Mouse (Mus musculus): ENCODE results near the gene Gpr132. TPM values are rescaled to one million over a fixed set of nuclear protein-coding genes. Genes with fewer than 3 reads are reported as not detected.

Gene Gpr132
- 0.01 TPM in 1 of 2 replicates, not detected in the other for polyA plus RNA-seq (2012)

DNA sequence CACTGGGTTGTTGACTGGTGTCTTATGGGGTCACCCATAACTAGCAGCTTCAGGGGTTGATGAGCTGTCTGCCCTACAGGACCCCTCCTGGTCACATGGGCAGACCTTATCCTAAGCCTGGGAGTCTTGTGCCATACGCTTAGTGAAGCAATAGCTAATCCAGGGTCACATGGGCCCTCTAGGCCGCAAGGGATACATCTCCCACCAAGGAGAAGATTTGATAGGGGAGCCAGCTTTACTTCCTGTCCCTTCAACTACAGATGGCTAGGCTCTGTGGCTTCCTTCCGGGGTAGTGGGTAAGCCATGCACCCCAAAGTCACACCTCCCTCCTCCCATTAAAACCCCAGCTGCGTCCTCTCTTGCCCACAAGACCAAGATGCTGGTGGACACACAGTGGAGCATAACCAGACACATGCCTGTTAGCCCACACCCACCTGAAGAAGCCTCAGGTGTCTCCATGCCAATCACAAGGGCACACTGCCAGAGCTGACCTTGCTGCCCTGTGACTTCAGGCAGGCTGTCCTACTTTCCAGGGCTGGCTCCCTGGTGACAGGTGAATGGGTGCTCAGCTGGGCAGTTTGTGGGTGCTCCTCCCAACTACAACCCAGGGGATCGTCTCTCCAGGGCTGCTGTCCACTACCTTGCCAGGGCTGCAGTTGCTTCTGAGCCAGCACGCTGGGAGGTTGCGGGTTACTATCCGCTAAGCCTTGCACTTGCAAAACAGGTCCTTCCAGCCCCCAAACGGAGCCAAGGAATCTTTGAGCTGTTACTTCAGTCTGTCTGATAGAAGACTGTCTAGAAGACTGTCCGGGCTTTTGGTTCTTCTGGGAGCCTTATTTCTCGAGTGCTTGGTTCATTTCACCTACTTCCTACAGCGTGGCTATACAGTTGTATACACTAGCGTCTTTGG is at the start of gene Gpr132:
Gene Gpr132 (minus strand): TSS at position 51 of the 910 bp plus-strand sequence.
- no peaks in the 10 kb centered on the region for H3K36me3 ChIP-seq (ENCODE audit: control insufficient read depth)
- no peaks in the 10 kb centered on the region; the same call in 1 of the 2 replicates for H3K4me1 ChIP-seq (ENCODE audit: control insufficient read depth)
- H3K9me3 ChIP-seq (ENCODE audit: control insufficient read depth, low read length) = no peaks in the 10 kb centered on the region
- no peak for TF ChIP-seq TAL1 (IDR thresholded peaks at IDR 0.05; ENCODE audit: low read length)
- TF ChIP-seq GATA1 (IDR thresholded peaks at IDR 0.05; ENCODE audit: low read length) = no peak
- H3K4me3 ChIP-seq (replicated peaks) = no peak within 1 kb of the TSS
- peaks cover 26% of the 10 kb centered on the region for H3K27me3 ChIP-seq (ENCODE audit: control insufficient read depth)

DNA sequence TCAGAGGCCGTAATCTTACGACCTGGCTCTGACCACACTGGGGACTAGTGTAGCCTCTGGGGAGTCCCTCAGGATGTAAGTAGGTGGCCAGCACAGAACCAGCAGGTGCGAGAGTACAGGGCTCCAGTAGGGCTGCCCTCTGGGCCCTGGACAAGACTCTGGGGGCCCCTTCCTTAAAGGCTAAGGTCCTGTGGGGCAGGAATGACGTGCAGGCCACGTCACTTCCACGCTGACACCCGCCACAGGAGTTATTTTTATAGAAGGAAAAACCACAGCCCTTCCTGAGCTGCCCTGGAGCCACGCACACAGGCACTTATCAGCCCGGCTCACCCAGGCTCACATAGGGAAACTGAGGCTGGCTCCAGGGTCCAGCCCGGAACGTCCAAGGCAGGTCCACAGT is 49.5 kb upstream of the Gpr132 start:
- Histone ChIP-seq H3K27me3 (ENCODE audit: control insufficient read depth) (no peaks in the 10 kb centered on the region), H3K36me3 (ENCODE audit: control insufficient read depth) (no peaks in the 10 kb centered on the region), H3K4me1 (ENCODE audit: control insufficient read depth) (peaks cover 2% of the 10 kb centered on the region; the same call in 1 of the 2 replicates), H3K4me3 (replicated peaks) (no peak overlapping the region), H3K9me3 (ENCODE audit: control insufficient read depth, low read length) (no peaks in the 10 kb centered on the region)
- TF ChIP-seq GATA1 (IDR thresholded peaks at IDR 0.05; ENCODE audit: low read length) = no peak
- TF ChIP-seq TAL1 (IDR thresholded peaks at IDR 0.05; ENCODE audit: low read length) = no peak

DNA sequence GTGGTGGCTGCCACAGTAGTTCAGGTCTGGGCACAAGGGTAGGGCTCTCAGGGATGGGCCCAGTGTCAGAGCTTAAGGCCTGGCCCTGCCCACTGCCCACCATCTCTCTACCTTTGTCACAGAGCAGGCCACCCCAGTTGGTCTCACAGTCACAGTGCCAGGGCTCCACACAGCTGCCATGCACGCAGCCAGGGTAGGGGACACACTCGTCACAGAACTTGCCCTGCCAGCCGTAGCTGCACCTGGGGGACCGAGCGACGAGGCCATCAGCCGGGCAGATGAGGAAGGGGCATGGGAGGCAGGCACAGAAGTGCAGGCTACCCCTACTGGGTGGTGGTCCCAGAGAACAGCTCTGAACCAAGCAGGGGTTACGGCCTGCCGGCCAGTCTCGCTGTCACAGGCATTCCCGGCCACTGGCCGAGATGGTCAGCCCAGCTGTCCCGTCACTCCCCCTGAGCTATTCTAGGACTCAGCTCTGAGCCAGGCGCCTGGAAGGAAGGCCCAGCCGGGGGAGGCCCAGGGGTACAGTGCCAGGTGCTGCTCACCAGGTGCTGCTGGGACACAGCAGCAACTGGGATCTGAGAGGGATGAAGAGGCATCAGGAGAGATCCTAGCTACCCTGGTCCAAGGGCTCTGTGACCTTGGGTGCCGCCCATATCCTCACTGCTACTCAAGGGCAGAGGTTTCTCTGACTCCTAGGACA is 48.8 kb upstream of the Gpr132 start:
- Histone ChIP-seq H3K4me1 (ENCODE audit: control insufficient read depth) (peaks cover 2% of the 10 kb centered on the region; the same call in 1 of the 2 replicates), H3K9me3 (ENCODE audit: control insufficient read depth, low read length) (no peaks in the 10 kb centered on the region), H3K4me3 (replicated peaks) (no peak overlapping the region), H3K27me3 (ENCODE audit: control insufficient read depth) (no peaks in the 10 kb centered on the region), H3K36me3 (ENCODE audit: control insufficient read depth) (no peaks in the 10 kb centered on the region)
- TF ChIP-seq GATA1 (IDR thresholded peaks at IDR 0.05; ENCODE audit: low read length) = no peak
- no peak for TF ChIP-seq TAL1 (IDR thresholded peaks at IDR 0.05; ENCODE audit: low read length)

DNA sequence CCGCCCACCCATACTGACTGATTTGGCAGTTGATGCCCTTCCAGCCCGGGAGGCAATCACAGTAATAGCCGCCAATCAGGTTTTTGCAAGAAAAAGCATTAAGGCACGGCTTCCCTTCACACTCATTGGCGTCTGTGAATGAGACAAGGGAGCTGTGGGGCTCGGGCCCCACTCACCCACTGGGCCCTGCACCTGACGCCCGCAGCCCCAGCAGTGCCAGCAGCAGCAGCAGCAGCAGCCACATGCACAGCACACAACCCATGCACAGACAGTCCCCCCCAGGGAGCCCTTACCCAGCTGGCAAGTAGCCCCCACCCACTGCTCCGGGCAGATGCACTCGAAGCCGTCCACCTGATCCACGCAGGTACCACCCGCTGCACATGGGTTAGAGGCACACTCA is 47.6 kb upstream of the Gpr132 start:
- H3K27me3 ChIP-seq (ENCODE audit: control insufficient read depth) = no peaks in the 10 kb centered on the region
- TF ChIP-seq GATA1 (IDR thresholded peaks at IDR 0.05; ENCODE audit: low read length) = no peak
- H3K9me3 ChIP-seq (ENCODE audit: control insufficient read depth, low read length) = no peaks in the 10 kb centered on the region
- no peaks in the 10 kb centered on the region for H3K36me3 ChIP-seq (ENCODE audit: control insufficient read depth)
- no peak overlapping the region for H3K4me3 ChIP-seq (replicated peaks)
- H3K4me1 ChIP-seq (ENCODE audit: control insufficient read depth) = peaks cover 2% of the 10 kb centered on the region; the same call in 1 of the 2 replicates

DNA sequence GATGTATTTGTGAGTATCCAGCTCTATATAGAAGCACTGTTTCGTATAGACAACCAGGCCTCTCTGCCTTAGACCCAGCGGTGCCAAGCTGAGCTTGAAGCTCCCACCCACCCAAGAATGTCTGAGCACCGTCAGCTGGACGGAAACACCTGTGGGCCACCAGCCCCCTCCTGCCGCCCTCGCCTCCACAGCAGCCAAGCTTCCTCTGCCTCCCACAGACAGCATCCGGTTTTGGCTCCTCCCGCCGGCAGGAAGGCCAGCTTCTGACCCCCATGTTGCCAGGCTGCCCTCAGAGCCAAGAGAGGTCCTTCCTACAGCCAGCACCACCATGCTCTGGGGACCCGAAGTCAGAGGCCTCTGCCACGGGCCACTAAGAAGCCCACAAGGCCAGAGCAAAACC is 46.5 kb upstream of the Gpr132 start:
- Histone ChIP-seq H3K4me1 (ENCODE audit: control insufficient read depth) (peaks cover 4% of the 10 kb centered on the region; the same call in 1 of the 2 replicates), H3K4me3 (replicated peaks) (no peak overlapping the region), H3K36me3 (ENCODE audit: control insufficient read depth) (no peaks in the 10 kb centered on the region), H3K27me3 (ENCODE audit: control insufficient read depth) (no peaks in the 10 kb centered on the region), H3K9me3 (ENCODE audit: control insufficient read depth, low read length) (no peaks in the 10 kb centered on the region)
- no peak for TF ChIP-seq GATA1 (IDR thresholded peaks at IDR 0.05; ENCODE audit: low read length)
- no peak for TF ChIP-seq TAL1 (IDR thresholded peaks at IDR 0.05; ENCODE audit: low read length)

DNA sequence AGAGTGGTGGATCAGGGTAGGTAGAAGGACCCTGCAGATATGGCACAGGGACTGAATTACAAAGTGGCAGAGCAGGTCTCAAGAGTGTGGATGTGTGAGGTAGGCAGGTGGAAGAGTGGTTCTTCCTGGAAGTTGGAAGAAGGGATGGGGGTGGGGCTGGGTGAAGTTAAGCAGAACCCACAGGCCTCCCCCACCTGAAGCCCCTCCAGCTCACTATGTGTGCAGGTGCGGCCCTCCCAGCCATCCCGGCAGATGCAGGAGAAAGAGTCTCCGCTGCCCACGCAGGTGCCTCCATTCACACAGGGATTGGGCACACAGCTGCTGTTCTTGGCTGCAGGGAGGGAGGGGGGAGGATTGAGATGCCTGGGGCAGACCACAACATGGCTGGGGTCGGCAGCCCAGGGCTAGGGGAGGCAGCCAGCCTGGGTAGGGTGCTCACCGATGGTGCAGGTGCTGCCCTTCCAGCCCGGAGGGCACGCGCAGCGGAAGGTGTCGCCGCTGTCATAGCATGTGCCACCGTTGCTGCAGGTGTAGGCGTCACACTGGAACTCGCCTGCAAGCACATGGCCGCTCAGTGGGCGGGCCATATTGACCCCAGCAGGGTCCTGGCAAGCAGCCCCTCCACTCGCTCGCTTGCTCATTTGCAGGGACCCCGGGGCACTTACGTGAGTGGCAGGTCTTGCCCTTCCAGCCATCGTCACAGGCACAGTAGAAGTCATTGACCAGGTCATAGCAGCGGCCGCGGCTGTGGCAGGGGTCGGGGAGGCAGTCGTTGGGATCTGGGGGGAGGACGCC is 45.1 kb upstream of the Gpr132 start:
- TF ChIP-seq GATA1 (IDR thresholded peaks at IDR 0.05; ENCODE audit: low read length) (no peak), TAL1 (IDR thresholded peaks at IDR 0.05; ENCODE audit: low read length) (no peak)
- H3K27me3 ChIP-seq (ENCODE audit: control insufficient read depth) = no peaks in the 10 kb centered on the region
- no peaks in the 10 kb centered on the region for H3K9me3 ChIP-seq (ENCODE audit: control insufficient read depth, low read length)
- H3K4me3 ChIP-seq (replicated peaks) = no peak overlapping the region
- H3K36me3 ChIP-seq (ENCODE audit: control insufficient read depth) = no peaks in the 10 kb centered on the region
- peaks cover 4% of the 10 kb centered on the region; the same call in 1 of the 2 replicates for H3K4me1 ChIP-seq (ENCODE audit: control insufficient read depth)

DNA sequence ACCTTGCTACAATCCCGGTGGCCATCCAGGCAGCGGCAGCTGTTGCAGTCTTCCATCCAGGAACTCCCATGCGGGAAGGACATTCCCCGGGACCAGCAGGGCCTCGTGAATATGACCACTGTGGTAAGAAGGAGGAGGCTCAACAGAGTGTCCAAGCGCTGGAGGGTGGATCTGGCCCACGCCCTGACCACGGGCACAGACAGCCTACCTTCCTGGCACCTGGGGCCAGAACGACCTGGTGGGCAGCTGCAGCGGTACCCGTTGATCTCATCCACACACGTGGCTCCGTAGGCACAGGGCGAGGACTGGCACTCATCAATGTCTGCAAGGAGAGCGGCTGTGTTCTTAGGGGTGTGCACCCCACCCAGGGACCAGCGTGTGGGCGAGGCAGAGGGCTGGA is 43.7 kb upstream of the Gpr132 start:
- no peak overlapping the region for H3K4me3 ChIP-seq (replicated peaks)
- TF ChIP-seq TAL1 (IDR thresholded peaks at IDR 0.05; ENCODE audit: low read length) (no peak), GATA1 (IDR thresholded peaks at IDR 0.05; ENCODE audit: low read length) (no peak)
- H3K4me1 ChIP-seq (ENCODE audit: control insufficient read depth) = peaks cover 4% of the 10 kb centered on the region; the same call in 1 of the 2 replicates
- H3K27me3 ChIP-seq (ENCODE audit: control insufficient read depth) = no peaks in the 10 kb centered on the region
- H3K9me3 ChIP-seq (ENCODE audit: control insufficient read depth, low read length) = no peaks in the 10 kb centered on the region
- no peaks in the 10 kb centered on the region for H3K36me3 ChIP-seq (ENCODE audit: control insufficient read depth)

DNA sequence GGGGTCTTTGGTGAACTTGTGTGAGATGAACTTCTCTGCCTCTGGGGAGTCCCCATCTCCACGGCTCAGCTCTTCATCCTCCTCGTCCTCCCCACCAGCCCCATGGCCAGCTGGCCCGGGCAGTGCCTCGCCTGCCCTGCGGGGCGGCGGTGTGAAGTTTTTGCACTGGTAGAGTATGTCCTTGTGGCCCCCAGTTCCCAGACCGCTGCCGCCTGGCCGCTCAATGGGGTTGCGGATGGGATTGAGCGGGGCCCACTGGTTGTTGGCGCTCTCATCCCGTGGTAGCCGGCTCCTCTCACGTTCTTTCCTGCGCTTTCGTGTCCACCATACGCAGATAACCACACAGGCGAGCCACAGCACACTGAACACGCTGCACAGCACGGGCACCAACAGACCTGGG is 41.0 kb upstream of the Gpr132 start:
- no peaks in the 10 kb centered on the region for H3K27me3 ChIP-seq (ENCODE audit: control insufficient read depth)
- H3K4me3 ChIP-seq (replicated peaks) = no peak overlapping the region
- H3K36me3 ChIP-seq (ENCODE audit: control insufficient read depth) = no peaks in the 10 kb centered on the region
- TF ChIP-seq TAL1 (IDR thresholded peaks at IDR 0.05; ENCODE audit: low read length) (no peak), GATA1 (IDR thresholded peaks at IDR 0.05; ENCODE audit: low read length) (no peak)
- H3K4me1 ChIP-seq (ENCODE audit: control insufficient read depth) = peaks cover 2% of the 10 kb centered on the region; the same call in 1 of the 2 replicates
- H3K9me3 ChIP-seq (ENCODE audit: control insufficient read depth, low read length) = no peaks in the 10 kb centered on the region
